Mouse (Mus musculus) heart, embryonic 12.5 days (tissue): Measurements from ENCODE around the gene Nudt16. TPM values are rescaled to one million over a fixed set of nuclear protein-coding genes. Genes with fewer than 3 reads are reported as not detected.

Experiments used
- ATAC-seq: fragments of 200-750 bp; cut with Nextera tagmentation; 2 replicates; pipeline ENCODE4 v1.8.0; 2017; ENCODE audit warnings: moderate TSS enrichment, moderate library complexity; ENCODE audit not compliant: insufficient number of reproducible peaks, low FRiP score
- H3K27ac ChIP-seq: fragments of 300-500 bp; sonication (generic); 2 replicates; pipeline ENCODE4 v1.5.1; 2016; ENCODE audit warnings: mild to moderate bottlenecking, moderate library complexity; ENCODE audit not compliant: poor library complexity, severe bottlenecking
- H3K27me3 ChIP-seq: fragments of 300-500 bp; sonication (generic); replicated peaks from 2 replicates; pipeline ENCODE4 v1.6.1; 2016; ENCODE audit warnings: mild to moderate bottlenecking, moderate library complexity
- H3K36me3 ChIP-seq: fragments of 300-500 bp; sonication (generic); 2 replicates; pipeline ENCODE4 v1.6.1; 2016; ENCODE audit warnings: mild to moderate bottlenecking, moderate library complexity
- H3K4me1 ChIP-seq: fragments of 300-500 bp; sonication (generic); replicated peaks from 2 replicates; pipeline ENCODE4 v1.6.1; 2016; ENCODE audit warnings: mild to moderate bottlenecking
- H3K4me2 ChIP-seq: fragments of 300-500 bp; sonication (generic); 2 replicates; pipeline ENCODE4 v1.6.1; 2016; ENCODE audit warnings: mild to moderate bottlenecking, moderate library complexity
- H3K4me3 ChIP-seq: fragments of 300-500 bp; sonication (generic); 2 replicates; pipeline ENCODE4 v1.5.1; 2016; ENCODE audit warnings: mild to moderate bottlenecking
- H3K9ac ChIP-seq: fragments of 300-500 bp; sonication (generic); 2 replicates; pipeline ENCODE4 v1.6.1; 2016; ENCODE audit warnings: mild to moderate bottlenecking, moderate library complexity
- H3K9me3 ChIP-seq: fragments of 300-500 bp; sonication (generic); replicated peaks from 2 replicates; pipeline ENCODE4 v1.6.1; 2016; ENCODE audit warnings: mild to moderate bottlenecking, moderate library complexity
- WGBS: fragments of 180-500 bp; shearing (Covaris S2); methylation state at CpG from one replicate; pipeline ENCODE4 v1.1.7; 2016; 5-methylcytosine and 5-hydroxymethylcytosine counted together
- polyA plus RNA-seq: library from polyadenylated mRNA; unstranded; fragments of >200 nt; fragmentation: Nextera tagmentation; extraction: Ambion mirVana; gene quantifications from 2 replicates; pipeline ENCODE4 v1.2.1, GENCODE M21; 2016

Gene Nudt16
- polyA plus RNA-seq, 1 experiment from 2014 or later: 7.9 TPM

GRCm38 (mm10) chr9:105080246-105080645, 51.4 kb downstream of the Nudt16 start:
- WGBS: 81% methylated on average over 3 of the region's 3 CpGs
- Histone ChIP-seq H3K27ac (no peak overlapping the region), H3K27me3 (no peaks in the 10 kb centered on the region), H3K4me2 (no peak overlapping the region), H3K9me3 (0 out of 2 replicates have a peak, but pooled peaks cover 3% of the 10 kb centered on the region), H3K36me3 (peaks cover 23% of the 10 kb centered on the region), H3K4me3 (no peak overlapping the region), H3K9ac (no peak overlapping the region), H3K4me1 (no peaks in the 10 kb centered on the region)
- no peak for ATAC-seq

Other genes with a start within 250 kb of the Nudt16 start
- gene Mrpl3, start 78.6 kb downstream of the Nudt16 start, polyA plus RNA-seq: 116 and 124 TPM in 2 replicates
- not detected in 2 replicates for gene 1700080E11Rik, start 13.3 kb upstream of the Nudt16 start, polyA plus RNA-seq